Mouse (Mus musculus) testis, adult 2 months (tissue): Measurements from ENCODE around the gene Dstn.

Experiments used
- CTCF ChIP-seq: fragments of 200-500 bp; IDR thresholded peaks from 2 replicates; pipeline ENCODE4 v1.5.1; 2012; ENCODE audit warnings: low read depth, mild to moderate bottlenecking, inconsistent platforms, low read length, moderate library complexity; ENCODE audit not compliant: control insufficient read depth, insufficient read depth, insufficient replicate concordance
- POLR2A ChIP-seq: fragments of 200-500 bp; IDR thresholded peaks from 2 replicates; pipeline ENCODE4 v1.6.1; 2012; ENCODE audit warnings: low read depth, mild to moderate bottlenecking, inconsistent platforms, low read length, moderate library complexity; ENCODE audit not compliant: control insufficient read depth

DNA sequence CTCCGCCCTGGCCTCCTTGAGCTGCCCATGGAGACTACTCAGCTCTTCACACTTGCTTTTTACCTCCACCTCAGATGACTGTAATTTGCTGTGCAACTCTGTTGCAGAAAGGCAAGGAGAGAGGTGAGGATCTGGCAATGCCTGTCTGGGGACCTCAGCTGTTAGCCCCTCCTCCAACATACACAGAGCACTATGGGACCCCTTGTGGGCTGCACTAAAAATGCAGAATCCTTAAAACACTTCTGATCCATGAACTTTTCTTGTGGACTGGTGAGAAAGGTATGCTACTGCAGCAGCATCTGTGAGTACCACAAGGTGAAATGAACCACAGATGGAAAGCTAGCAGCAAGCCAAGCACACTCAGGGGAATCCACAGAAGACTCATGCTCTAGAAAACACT lies 48.2 kb downstream of the Dstn start:
- no peak for TF ChIP-seq POLR2A
- no peak for TF ChIP-seq CTCF
